26 mouse cellular contexts compared by ENCODE assay signal in the genomic region with DNA sequence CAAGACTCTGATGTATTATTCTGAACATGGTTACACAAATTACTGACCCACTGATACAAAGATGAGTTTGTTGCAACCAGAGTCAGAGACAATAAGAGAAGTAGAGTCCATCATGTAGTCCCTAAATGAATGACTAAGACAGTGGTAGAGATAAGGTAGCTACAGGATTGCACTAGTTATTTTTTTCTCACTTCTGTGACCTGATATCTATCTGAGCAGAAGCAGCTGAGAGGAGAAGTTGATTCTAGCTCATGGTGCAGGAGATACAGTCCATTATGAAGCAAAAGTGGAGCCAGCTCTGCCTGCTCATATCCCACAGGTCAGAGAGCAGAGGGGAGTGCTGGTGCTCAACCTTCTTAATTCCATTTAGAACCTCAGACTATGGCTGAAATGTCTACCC. TPM values are rescaled to one million over a fixed set of nuclear protein-coding genes. Genes with fewer than 3 reads are reported as not detected.
DNase-seq lines count a peak whose midpoint lies in the region; ATAC-seq and TF ChIP-seq lines count a peak whose summit lies in the region.
"Had no signal": no experiment of that assay in that cellular context is flagged by ENCODE, and none has a peak within 500 bp of the region (broad histone marks: within the 10 kb centered on the region; RNA-seq: fewer than 3 reads in every experiment).

No protein-coding gene starts in this region.

- no peaks in the 10 kb centered on the region for H3K9me3 ChIP-seq in liver, embryonic 11.5 days (ENCODE audit: control insufficient read depth, low read length)
- H3K9me3 ChIP-seq in liver, postnatal 0 days (ENCODE audit: low read length) = no peaks in the 10 kb centered on the region
- no peaks in the 10 kb centered on the region for H3K9me3 ChIP-seq in MEL (replicated peaks; ENCODE audit: insufficient read depth, low read length)
- H3K9me3 ChIP-seq in liver, embryonic 16.5 days (replicated peaks; ENCODE audit: control insufficient read depth, low read length) = no peaks in the 10 kb centered on the region
- H3K9me3 ChIP-seq: forebrain, embryonic 10.5 days; forebrain, embryonic 13.5 days; heart, embryonic 12.5 days; heart, embryonic 15.5 days had no signal

- H3K9ac ChIP-seq in liver, embryonic 11.5 days (ENCODE audit: low read depth, low read length) = no peak overlapping the region
- no peak overlapping the region for H3K9ac ChIP-seq in liver, postnatal 0 days (replicated peaks)
- no peak overlapping the region for H3K9ac ChIP-seq in MEL (ENCODE audit: control insufficient read depth, low read depth, low read length, poor library complexity, severe bottlenecking)
- no peak overlapping the region for H3K9ac ChIP-seq in liver, embryonic 16.5 days (ENCODE audit: low read depth, low read length)
- H3K9ac ChIP-seq: forebrain, embryonic 13.5 days; heart, embryonic 12.5 days; heart, embryonic 15.5 days; hindbrain, embryonic 14.5 days had no signal

- no peak overlapping the region for H3K27ac ChIP-seq in liver, embryonic 11.5 days (ENCODE audit: low read depth, low read length)
- H3K27ac ChIP-seq in liver, postnatal 0 days (ENCODE audit: low read depth) = no peak overlapping the region
- peak overlapping the region; percentile 66 for H3K27ac ChIP-seq in MEL (ENCODE audit: control insufficient read depth, low read depth, low read length)
- H3K27ac ChIP-seq in liver, embryonic 16.5 days (ENCODE audit: low read length) = no peak overlapping the region
- H3K27ac ChIP-seq: forebrain, embryonic 10.5 days; forebrain, embryonic 13.5 days; heart, embryonic 15.5 days; hindbrain, embryonic 14.5 days; hindbrain, postnatal 0 days had no signal

- no peak for TF ChIP-seq CTCF in liver, postnatal 0 days (IDR thresholded peaks at IDR 0.05; ENCODE audit: low read depth)
- TF ChIP-seq CTCF in MEL (IDR thresholded peaks at IDR 0.05 in 2 of 3, conservative IDR thresholded peaks at IDR 0.05 in 1 of 3; ENCODE audit: control insufficient read depth in 1 of 3, insufficient read depth in 1 of 3, low read depth in 2 of 3, low read length in 3 of 3, poor library complexity in 1 of 3, severe bottlenecking in 1 of 3) = no peak

- H3K79me2 ChIP-seq in MEL (ENCODE audit: control insufficient read depth, insufficient read depth, low read length, poor library complexity) = no peaks in the 10 kb centered on the region

- no peaks in the 10 kb centered on the region for H3K27me3 ChIP-seq in liver, embryonic 11.5 days (replicated peaks; ENCODE audit: control insufficient read depth, insufficient read depth, low read length)
- H3K27me3 ChIP-seq in liver, postnatal 0 days (ENCODE audit: insufficient read depth, low read length) = no peaks in the 10 kb centered on the region
- H3K27me3 ChIP-seq in MEL (ENCODE audit: control insufficient read depth in 1 of 2, insufficient read depth in 2 of 2, low read length in 2 of 2) = no peaks in the 10 kb centered on the region
- H3K27me3 ChIP-seq in liver, embryonic 16.5 days (ENCODE audit: control insufficient read depth, insufficient read depth, low read depth, low read length) = no peaks in the 10 kb centered on the region
- H3K27me3 ChIP-seq: CH12.LX; forebrain, embryonic 13.5 days; heart, embryonic 12.5 days; heart, embryonic 15.5 days had no signal

- H3K4me1 ChIP-seq in liver, embryonic 11.5 days (replicated peaks; ENCODE audit: control insufficient read depth, insufficient read depth, low read length) = peaks cover 26% of the 10 kb centered on the region
- H3K4me1 ChIP-seq in liver, postnatal 0 days (ENCODE audit: insufficient read depth) = peaks cover 16% of the 10 kb centered on the region
- peaks cover 38 to 62% of the 10 kb centered on the region in 2 experiments for H3K4me1 ChIP-seq in MEL (ENCODE audit: control insufficient read depth in 1 of 2, insufficient read depth in 2 of 2, low read length in 2 of 2)
- peaks cover 10% of the 10 kb centered on the region for H3K4me1 ChIP-seq in liver, embryonic 16.5 days (ENCODE audit: control insufficient read depth, low read depth, low read length)
- H3K4me1 ChIP-seq: forebrain, embryonic 10.5 days; forebrain, embryonic 13.5 days had no signal

- no peak for TF ChIP-seq RAD21 in MEL (IDR thresholded peaks at IDR 0.05; ENCODE audit: low read depth, low read length)

- no peak for TF ChIP-seq EP300 in liver, postnatal 0 days (IDR thresholded peaks at IDR 0.05; ENCODE audit: low read depth)
- peak; percentile 84 to 97 for TF ChIP-seq EP300 in MEL (IDR thresholded peaks at IDR 0.05; ENCODE audit: low read depth in 1 of 2, low read length in 2 of 2)

- ATAC-seq in liver, embryonic 11.5 days (replicated peaks; ENCODE audit: low FRiP score) = peak; percentile 64; the same call in 1 of the 2 replicates
- ATAC-seq in liver, postnatal 0 days = no peak
- ATAC-seq in liver, embryonic 16.5 days (ENCODE audit: low read depth) = 0 out of 2 replicates have a peak, but pooled peaks have one; percentile 19
- ATAC-seq: activated CD4-positive, CD25-positive, alpha-beta regulatory T cell, adult 4 months; forebrain, embryonic 13.5 days; forebrain, embryonic 16.5 days; hindbrain, postnatal 0 days had no signal

- no peak for TF ChIP-seq POLR2A in MEL (IDR thresholded peaks at IDR 0.05; ENCODE audit: control insufficient read depth in 1 of 2, insufficient read depth in 1 of 2, low read depth in 1 of 2, low read length in 2 of 2, poor library complexity in 1 of 2)

- no peaks in the 10 kb centered on the region for H3K36me3 ChIP-seq in liver, embryonic 11.5 days (ENCODE audit: control insufficient read depth, insufficient read depth, low read length)
- H3K36me3 ChIP-seq in liver, postnatal 0 days (replicated peaks; ENCODE audit: insufficient read depth, low read length) = no peaks in the 10 kb centered on the region
- peaks cover 0 to 68% of the 10 kb centered on the region in 2 experiments; a peak in 2 of 4 replicates for H3K36me3 ChIP-seq in MEL (ENCODE audit: control insufficient read depth in 1 of 2, insufficient read depth in 2 of 2, low read length in 2 of 2)
- no peaks in the 10 kb centered on the region for H3K36me3 ChIP-seq in liver, embryonic 16.5 days (ENCODE audit: control insufficient read depth, insufficient read depth)
- H3K36me3 ChIP-seq: heart, embryonic 15.5 days had no signal

- intact Hi-C loops in gastrocnemius, postnatal 14 days (cut with DNase I; ENCODE audit: low total_unique reads) = no loop called here

- no peak overlapping the region for H3K4me2 ChIP-seq in liver, embryonic 11.5 days
- H3K4me2 ChIP-seq in liver, postnatal 0 days (ENCODE audit: low read depth, low read length) = no peak overlapping the region
- H3K4me2 ChIP-seq in liver, embryonic 16.5 days (ENCODE audit: low read depth, low read length) = no peak overlapping the region
- H3K4me2 ChIP-seq: forebrain, embryonic 13.5 days; heart, embryonic 12.5 days; heart, embryonic 15.5 days; hindbrain, embryonic 14.5 days had no signal

- no peak for DNase-seq in liver, embryonic 11.5 days (ENCODE audit: low spot score)
- DNase-seq in liver, postnatal 0 days = no peak
- peak; percentile 80 for DNase-seq in MEL (ENCODE audit: low read depth, low spot score)
- no peak for DNase-seq in layer of hippocampus, adult 8-10 months (ENCODE audit: low spot score in 2 of 2)
- no peak for DNase-seq in adrenal gland, adult 8-10 months
- no peak for DNase-seq in gastrocnemius, postnatal 14 days
- DNase-seq: adrenal gland, postnatal 10 days; adrenal gland, postnatal 36 days; B cell, adult 2 months; cerebellum, adult 18-20 months; cerebellum, adult 9-10 months; cerebellum, postnatal 14 days; gastrocnemius, postnatal 10 days; heart, adult 18-20 months; heart, postnatal 10 days; heart, postnatal 4 days had no signal

- H3K4me3 ChIP-seq in liver, embryonic 11.5 days (ENCODE audit: low read depth, low read length) = no peak overlapping the region
- H3K4me3 ChIP-seq in liver, postnatal 0 days (ENCODE audit: low read depth, low read length) = no peak overlapping the region
- H3K4me3 ChIP-seq in MEL (ENCODE audit: control insufficient read depth in 1 of 2, insufficient read depth in 1 of 2, low read depth in 2 of 2, low read length in 2 of 2) = no peak overlapping the region
- no peak overlapping the region for H3K4me3 ChIP-seq in liver, embryonic 16.5 days (ENCODE audit: low read depth, low read length)
- H3K4me3 ChIP-seq: forebrain, embryonic 10.5 days; forebrain, embryonic 13.5 days; heart, embryonic 12.5 days; heart, embryonic 15.5 days had no signal

RNA-seq across cellular contexts. Expression of gene Zrsr1, which starts 39.6 kb away (rescaled TPM):
- 1.7 and 2.1 TPM in 2 replicates for polyA plus RNA-seq in liver, embryonic 11.5 days (2014; fragmentation: Nextera tagmentation; extraction: Ambion mirVana)
- 1.5 and 2.2 TPM in 2 replicates for polyA plus RNA-seq in liver, postnatal 0 days (2015; fragmentation: Nextera tagmentation; extraction: Ambion mirVana)
- total RNA-seq in MEL (2012; rRNA removed) = 10.4 and 11.3 TPM in 2 replicates
- 10 to 100 TPM in 1 of 2 experiments, not detected in 1; 15.8 TPM for polyA plus RNA-seq in MEL (2012; ENCODE audit: insufficient read depth in 1 of 2, insufficient read length in 2 of 2, low read depth in 1 of 2, low replicate concordance in 2 of 2, missing spikeins in 1 of 2)
- 3.1 and 3.8 TPM in 2 replicates for polyA plus RNA-seq in liver, embryonic 16.5 days (2015; fragmentation: Nextera tagmentation; extraction: Ambion mirVana)
- 10 to 100 TPM; 57.8 to 76.0 (median 69.8) TPM for total RNA-seq in layer of hippocampus, adult 8-10 months (2022)
- 10 to 100 TPM; 36.9 to 43.0 (median 39.3) TPM for total RNA-seq in adrenal gland, adult 8-10 months (2022)
- 10 to 100 TPM in 1 of 2 experiments, 1 to 10 TPM in 1; 8.8 to 10.5 TPM for total RNA-seq in gastrocnemius, postnatal 14 days (2021)

RNA-seq across cellular contexts. Expression of gene Gm28048, which starts 49.7 kb away (rescaled TPM):
- polyA plus RNA-seq in liver, embryonic 11.5 days (2014; fragmentation: Nextera tagmentation; extraction: Ambion mirVana) = 17.7 and 20.0 TPM in 2 replicates
- polyA plus RNA-seq in liver, postnatal 0 days (2015; fragmentation: Nextera tagmentation; extraction: Ambion mirVana) = 11.7 and 13.0 TPM in 2 replicates
- total RNA-seq in MEL (2012; rRNA removed) = 11.8 and 15.0 TPM in 2 replicates
- polyA plus RNA-seq in MEL (2012; ENCODE audit: insufficient read depth in 1 of 2, insufficient read length in 2 of 2, low read depth in 1 of 2, low replicate concordance in 2 of 2, missing spikeins in 1 of 2) = 1 to 10 TPM in 1 of 2 experiments, not detected in 1; 8.6 TPM
- 6.4 and 8.8 TPM in 2 replicates for polyA plus RNA-seq in liver, embryonic 16.5 days (2015; fragmentation: Nextera tagmentation; extraction: Ambion mirVana)
- total RNA-seq in layer of hippocampus, adult 8-10 months (2022) = 10 to 100 TPM in 2 of 4 experiments, 1 to 10 TPM in 2; 8.8 to 14.8 (median 10.3) TPM
- 10 to 100 TPM; 44.3 to 72.0 (median 46.8) TPM for total RNA-seq in adrenal gland, adult 8-10 months (2022)
- 1 to 10 TPM; 3.2 to 3.6 TPM for total RNA-seq in gastrocnemius, postnatal 14 days (2021)
- total RNA-seq: hindbrain, postnatal 0 days had no signal

RNA-seq across cellular contexts. Expression of gene Commd1, which starts 50.0 kb away (rescaled TPM):
- polyA plus RNA-seq in liver, embryonic 11.5 days (2014; fragmentation: Nextera tagmentation; extraction: Ambion mirVana) = 331 and 333 TPM in 2 replicates
- polyA plus RNA-seq in liver, postnatal 0 days (2015; fragmentation: Nextera tagmentation; extraction: Ambion mirVana) = 157 and 160 TPM in 2 replicates
- total RNA-seq in MEL (2012; rRNA removed) = 113 and 128 TPM in 2 replicates
- 100 to 1,000 TPM in 1 of 2 experiments, not detected in 1; 102 TPM for polyA plus RNA-seq in MEL (2012; ENCODE audit: insufficient read depth in 1 of 2, insufficient read length in 2 of 2, low read depth in 1 of 2, low replicate concordance in 2 of 2, missing spikeins in 1 of 2)
- polyA plus RNA-seq in liver, embryonic 16.5 days (2015; fragmentation: Nextera tagmentation; extraction: Ambion mirVana) = 165 and 171 TPM in 2 replicates
- total RNA-seq in layer of hippocampus, adult 8-10 months (2022) = 10 to 100 TPM; 39.0 to 59.9 (median 56.6) TPM
- total RNA-seq in adrenal gland, adult 8-10 months (2022) = 10 to 100 TPM; 84.5 to 100.0 (median 90.1) TPM
- 100 to 1,000 TPM; 117 to 122 TPM for total RNA-seq in gastrocnemius, postnatal 14 days (2021)

RNA-seq across cellular contexts. Expression of gene Cct4, which starts 58.2 kb away (rescaled TPM):
- polyA plus RNA-seq in liver, embryonic 11.5 days (2014; fragmentation: Nextera tagmentation; extraction: Ambion mirVana) = 399 and 436 TPM in 2 replicates
- 84.3 and 86.6 TPM in 2 replicates for polyA plus RNA-seq in liver, postnatal 0 days (2015; fragmentation: Nextera tagmentation; extraction: Ambion mirVana)
- total RNA-seq in MEL (2012; rRNA removed) = 552 and 588 TPM in 2 replicates
- polyA plus RNA-seq in MEL (2012; ENCODE audit: insufficient read depth in 1 of 2, insufficient read length in 2 of 2, low read depth in 1 of 2, low replicate concordance in 2 of 2, missing spikeins in 1 of 2) = 100 to 1,000 TPM; 387 to 567 TPM
- 103 and 111 TPM in 2 replicates for polyA plus RNA-seq in liver, embryonic 16.5 days (2015; fragmentation: Nextera tagmentation; extraction: Ambion mirVana)
- total RNA-seq in layer of hippocampus, adult 8-10 months (2022) = 100 to 1,000 TPM in 2 of 4 experiments, 10 to 100 TPM in 2; 93.7 to 125 (median 110) TPM
- total RNA-seq in adrenal gland, adult 8-10 months (2022) = 100 to 1,000 TPM; 129 to 168 (median 144) TPM
- 100 to 1,000 TPM in 1 of 2 experiments, 10 to 100 TPM in 1; 93.9 to 104 TPM for total RNA-seq in gastrocnemius, postnatal 14 days (2021)
